Mouse (Mus musculus) gastrocnemius, postnatal 4 days (tissue): ENCODE results near the gene Cep63. TPM values are rescaled to one million over a fixed set of nuclear protein-coding genes. Genes with fewer than 3 reads are reported as not detected.

Source experiments
- total RNA-seq, 2 experiments: library from RNA; stranded (reverse); gene quantifications; 2 replicates each; pipeline ENCODE4 v1.2.3; 2021

Gene Cep63
- total RNA-seq, 2 experiments from 2014 or later = 41.1 to 43.7 TPM

Other genes with a start within 250 kb of the Cep63 start
- gene Ky, start 120.8 kb downstream of the Cep63 start, total RNA-seq = 100 to 1,000 TPM; 109 to 122 TPM
- 100 to 1,000 TPM; 200 to 212 TPM for gene Anapc13, start 238 bp downstream of the Cep63 start, total RNA-seq
- gene Amotl2, start 90.1 kb upstream of the Cep63 start, total RNA-seq = 10 to 100 TPM; 58.1 to 61.2 TPM
- 10 to 100 TPM; 60.0 to 60.5 TPM for gene Ryk, start 208.4 kb upstream of the Cep63 start, total RNA-seq